In genomic region chr5:31295606-31296141, GRCm38 (mm10) we compare ENCODE assay signal across 7 mouse cellular contexts. TPM values are rescaled to one million over a fixed set of nuclear protein-coding genes. Genes with fewer than 3 reads are reported as not detected.
DNase-seq lines count a peak whose midpoint lies in the region; TF ChIP-seq lines count a peak whose summit lies in the region.

Fndc4 (minus strand) TSS chr5:31296080.

- dilution Hi-C loops in CH12.LX (cut with MboI; ENCODE audit: extremely low pct_ligation_motif_present, extremely low pct_unique_long_range_greater_than_20kb, low sequenced_read_pairs): no loop called here

- intact Hi-C loops in heart, postnatal 10 days (cut with DNase I): no loop called here

- no peak for TF ChIP-seq POLR2A in CH12.LX (IDR thresholded peaks at IDR 0.05; ENCODE audit: low read depth, low read length)

- in situ Hi-C loops in CH12.LX (cut with MboI; ENCODE audit: low pct_ligation_motif_present, low pct_unique_long_range_greater_than_20kb, low sequenced_read_pairs): no loop called here

- no peak for TF ChIP-seq CTCF in CH12.LX (conservative IDR thresholded peaks at IDR 0.05 in 1 of 2, IDR thresholded peaks at IDR 0.05 in 1 of 2; ENCODE audit: low read depth in 2 of 2, low read length in 2 of 2)

- DNase-seq in CH12.LX (ENCODE audit: extremely low read depth) (no peak), ZHBTc4 (ENCODE audit: low read depth, low spot score) (peak; percentile 52)
- DNase-seq in embryo, embryonic 9.5 days (ENCODE audit: extremely low spot score): peak; percentile 83
- peak; percentile 30 to 36 for DNase-seq in heart, postnatal 10 days
- peak; percentile 61 to 78 for DNase-seq in layer of hippocampus, postnatal 10 days (ENCODE audit: low spot score in 2 of 2)
- DNase-seq in lung, postnatal 14 days: peak; percentile 26
- DNase-seq in splenic B cell, adult 2 months (ENCODE audit: low read depth, low spot score): peak; percentile 25

- TF ChIP-seq EP300 in CH12.LX (IDR thresholded peaks at IDR 0.05; ENCODE audit: low read length): no peak

- no peak within 1 kb of the TSS; the same call in 1 of the 2 replicates for H3K9ac ChIP-seq in CH12.LX (ENCODE audit: insufficient read depth, low read depth)

- peaks cover 75% of the 10 kb centered on the region for H3K27me3 ChIP-seq in CH12.LX (replicated peaks)
- peaks cover 5% of the 10 kb centered on the region; the same call in 1 of the 2 replicates for H3K27me3 ChIP-seq in splenic B cell, adult 2 months (ENCODE audit: control insufficient read depth, insufficient read depth, low read length, poor library complexity, severe bottlenecking)

- H3K27ac ChIP-seq in CH12.LX (ENCODE audit: insufficient read depth, low read depth): no peak within 1 kb of the TSS

- peaks cover 3 to 7% of the 10 kb centered on the region in 2 experiments; a peak in 3 of 4 replicates for H3K4me1 ChIP-seq in CH12.LX (ENCODE audit: control insufficient read depth in 1 of 2, insufficient read depth in 2 of 2)

- no peaks in the 10 kb centered on the region for H3K36me3 ChIP-seq in CH12.LX (replicated peaks in 1 of 2; ENCODE audit: control insufficient read depth in 1 of 2, insufficient read depth in 1 of 2, low read length in 1 of 2)
- H3K36me3 ChIP-seq in splenic B cell, adult 2 months (ENCODE audit: control insufficient read depth, insufficient read depth, low read length, poor library complexity, severe bottlenecking): no peaks in the 10 kb centered on the region

- peak within 1 kb of the TSS in 1 of 3 experiments; percentile 31 for H3K4me3 ChIP-seq in CH12.LX (replicated peaks in 1 of 3; ENCODE audit: low read depth in 2 of 3, low read length in 2 of 3, poor library complexity in 1 of 3)

- H3K4me2 ChIP-seq in CH12.LX (ENCODE audit: insufficient read depth, low read depth, poor library complexity, severe bottlenecking): peak within 1 kb of the TSS; percentile 33

- no peaks in the 10 kb centered on the region for H3K9me3 ChIP-seq in CH12.LX (replicated peaks; ENCODE audit: low read length)

- H3K79me2 ChIP-seq in CH12.LX (replicated peaks; ENCODE audit: control insufficient read depth, extremely low read depth, insufficient read depth, poor library complexity, severe bottlenecking): no peaks in the 10 kb centered on the region

- no peak for TF ChIP-seq RAD21 in CH12.LX (IDR thresholded peaks at IDR 0.05; ENCODE audit: low read depth, low read length)

TF ChIP-seq in CH12.LX, 34 proteins besides CTCF, POLR2A, EP300 and RAD21:
- TF ChIP-seq BHLHE40 (IDR thresholded peaks at IDR 0.05; ENCODE audit: low read depth, low read length) (no peak), MXI1 (IDR thresholded peaks at IDR 0.05; ENCODE audit: low read depth, low read length) (no peak), POLR2AphosphoS2 (IDR thresholded peaks at IDR 0.05; ENCODE audit: low read depth, low read length) (no peak), ZNF384 (IDR thresholded peaks at IDR 0.05; ENCODE audit: low read depth, low read length) (no peak), UBTF (IDR thresholded peaks at IDR 0.05; ENCODE audit: low read depth, low read length) (no peak), ELF1 (IDR thresholded peaks at IDR 0.05; ENCODE audit: low read depth, low read length) (no peak)

RNA-seq across cellular contexts. Expression of gene Fndc4, which starts in this region (rescaled TPM):
- total RNA-seq in CH12.LX (2012; rRNA removed): 0.13 and 0.34 TPM in 2 replicates
- total RNA-seq in CH12.LX (2014; rRNA removed): not detected in 2 replicates
- polyA plus RNA-seq in CH12.LX (2012; ENCODE audit: insufficient read length, low read depth): not detected in 2 replicates
- 10 to 100 TPM in 1 of 2 experiments, 1 to 10 TPM in 1; 3.6 to 10.3 TPM for total RNA-seq in heart, postnatal 10 days (2021)
- 100 to 1,000 TPM; 164 to 185 TPM for total RNA-seq in layer of hippocampus, postnatal 10 days (2021)

Comparison
In these comparisons a context has a peak if more than half of its experiments do, and no peak if none do; other contexts are left out.
1. RNA of gene Fndc4 (total RNA-seq): 164 to 185 TPM in layer of hippocampus, postnatal 10 days; 3.6 to 10.3 TPM in heart, postnatal 10 days and 0.13 to 0.34 TPM in CH12.LX; every median in the first group is over 10 times any median in the second.